Mouse (Mus musculus) stomach, embryonic 14.5 days (tissue): Measurements from ENCODE around the gene Pip5kl1. TPM values are rescaled to one million over a fixed set of nuclear protein-coding genes. Genes with fewer than 3 reads are reported as not detected.

Source experiments
- ATAC-seq: fragments of 200-750 bp; cut with Nextera tagmentation; 2 replicates; pipeline ENCODE4 v1.8.0; 2017; ENCODE audit warnings: low read depth, moderate TSS enrichment; ENCODE audit not compliant: insufficient number of reproducible peaks, insufficient read depth, low FRiP score
- H3K27ac ChIP-seq: fragments of 300-500 bp; sonication (generic); 2 replicates; pipeline ENCODE4 v1.5.1; 2014; ENCODE audit warnings: mild to moderate bottlenecking, low read length, moderate library complexity, mixed read lengths
- H3K27me3 ChIP-seq: fragments of 300-500 bp; sonication (generic); 2 replicates; pipeline ENCODE4 v1.6.1; 2014; ENCODE audit warnings: low read length, control low read depth, mixed read lengths; ENCODE audit not compliant: control insufficient read depth, insufficient read depth
- H3K36me3 ChIP-seq: fragments of 300-500 bp; sonication (generic); 2 replicates; pipeline ENCODE4 v1.6.1; 2014; ENCODE audit warnings: mild to moderate bottlenecking, control low read depth, low read length, moderate library complexity, mixed read lengths; ENCODE audit not compliant: control insufficient read depth, insufficient read depth
- H3K4me1 ChIP-seq: fragments of 300-500 bp; sonication (generic); 2 replicates; pipeline ENCODE4 v1.6.1; 2014; ENCODE audit warnings: low read length, control low read depth, mixed read lengths; ENCODE audit not compliant: control insufficient read depth, insufficient read depth
- H3K4me2 ChIP-seq: fragments of 300-500 bp; sonication (generic); replicated peaks from 2 replicates; pipeline ENCODE4 v1.6.1; 2014; ENCODE audit warnings: low read depth, low read length, control low read depth
- H3K4me3 ChIP-seq: fragments of 300-500 bp; sonication (generic); 2 replicates; pipeline ENCODE4 v1.5.1; 2014; ENCODE audit warnings: low read depth, low read length, control low read depth
- H3K9ac ChIP-seq: fragments of 300-500 bp; sonication (generic); replicated peaks from 2 replicates; pipeline ENCODE4 v1.6.1; 2014; ENCODE audit warnings: low read depth, mild to moderate bottlenecking, control low read depth, low read length, moderate library complexity, mixed read lengths
- H3K9me3 ChIP-seq: fragments of 300-500 bp; sonication (generic); 2 replicates; pipeline ENCODE4 v1.6.1; 2016; ENCODE audit warnings: low read depth, low read length, control low read depth; ENCODE audit not compliant: control insufficient read depth
- WGBS: fragments of 180-500 bp; shearing (Covaris S2); extraction: QIAGEN DNeasy Blood & Tissue Kit; methylation state at CpG from one replicate; pipeline ENCODE4 v1.1.7; 2014; 5-methylcytosine and 5-hydroxymethylcytosine counted together
- polyA plus RNA-seq: library from polyadenylated mRNA; unstranded; fragments of >200 nt; fragmentation: Nextera tagmentation; extraction: Ambion mirVana; gene quantifications from 2 replicates; pipeline ENCODE4 v1.2.1, GENCODE M21; 2014

The Pip5kl1 gene
- polyA plus RNA-seq, 1 experiment from 2014 or later = 1.4 TPM

GRCm38 (mm10) chr2:32620682-32621516 is 46.3 kb downstream of the Pip5kl1 start:
- H3K27ac ChIP-seq = peak overlapping the region; percentile 83
- ATAC-seq = peak; percentile 80
- H3K4me2 ChIP-seq = 0 out of 2 replicates have a peak overlapping the region, but pooled peaks have one; percentile 1
- H3K4me3 ChIP-seq = no peak overlapping the region
- peaks cover 41% of the 10 kb centered on the region for H3K4me1 ChIP-seq
- H3K27me3 ChIP-seq = no peaks in the 10 kb centered on the region
- H3K9me3 ChIP-seq = no peaks in the 10 kb centered on the region
- WGBS = 4% methylated on average over 4 of the region's 4 CpGs
- no peaks in the 10 kb centered on the region; the same call in 1 of the 2 replicates for H3K36me3 ChIP-seq
- no peak overlapping the region for H3K9ac ChIP-seq

- 15% methylated on average over 7 of the region's 7 CpGs for WGBS
- H3K4me2 ChIP-seq = 0 out of 2 replicates have a peak within 1 kb of the TSS, but pooled peaks have one; percentile 1
- H3K9ac ChIP-seq = no peak within 1 kb of the TSS
- peak within 1 kb of the TSS; percentile 83 for H3K27ac ChIP-seq
- H3K4me1 ChIP-seq = peaks cover 47% of the 10 kb centered on the region
- H3K27me3 ChIP-seq = no peaks in the 10 kb centered on the region
- no peaks in the 10 kb centered on the region; the same call in 1 of the 2 replicates for H3K36me3 ChIP-seq
- no peak within 1 kb of the TSS for H3K4me3 ChIP-seq
- H3K9me3 ChIP-seq = no peaks in the 10 kb centered on the region
- no peak for ATAC-seq
Measured at GRCm38 (mm10) chr2:32621517-32621859, 46.9 kb downstream of the Pip5kl1 start, which contains the start of gene Ak1. Gene Ak1 (plus strand): TSS chr2:32621758.

GRCm38 (mm10) chr2:32624111-32624748 is 49.6 kb downstream of the Pip5kl1 start:
- H3K27me3 ChIP-seq = no peaks in the 10 kb centered on the region
- H3K4me1 ChIP-seq = peaks cover 60% of the 10 kb centered on the region
- H3K36me3 ChIP-seq = no peaks in the 10 kb centered on the region
- H3K27ac ChIP-seq = peak overlapping the region; percentile 64; the same call in 1 of the 2 replicates
- WGBS = 62% methylated on average over 5 of the region's 5 CpGs
- no peak overlapping the region for H3K4me3 ChIP-seq
- ATAC-seq = no peak
- no peak overlapping the region for H3K4me2 ChIP-seq
- H3K9me3 ChIP-seq = no peaks in the 10 kb centered on the region
- H3K9ac ChIP-seq = no peak overlapping the region

GRCm38 (mm10) chr2:32625212-32625872 is 50.7 kb downstream of the Pip5kl1 start:
- Histone ChIP-seq H3K4me3 (peak overlapping the region; percentile 4), H3K9ac (no peak overlapping the region), H3K4me1 (peaks cover 50% of the 10 kb centered on the region), H3K36me3 (no peaks in the 10 kb centered on the region), H3K27me3 (no peaks in the 10 kb centered on the region), H3K9me3 (no peaks in the 10 kb centered on the region), H3K4me2 (peak overlapping the region; percentile 33), H3K27ac (peak overlapping the region; percentile 64; the same call in 1 of the 2 replicates)
- no peak for ATAC-seq
- 2% methylated on average over 13 of the region's 13 CpGs for WGBS

- Histone ChIP-seq H3K4me3 (peak overlapping the region; percentile 4; the same call in 1 of the 2 replicates), H3K36me3 (no peaks in the 10 kb centered on the region), H3K9ac (no peak overlapping the region), H3K27ac (peak overlapping the region; percentile 64; the same call in 1 of the 2 replicates), H3K4me1 (peaks cover 43% of the 10 kb centered on the region), H3K4me2 (peak overlapping the region; percentile 33), H3K9me3 (no peaks in the 10 kb centered on the region), H3K27me3 (no peaks in the 10 kb centered on the region)
- 33% methylated on average over 5 of the region's 5 CpGs for WGBS
- no peak for ATAC-seq
Measured at GRCm38 (mm10) chr2:32625873-32626694, 51.5 kb downstream of the Pip5kl1 start.

- no peak overlapping the region for H3K27ac ChIP-seq
- H3K4me3 ChIP-seq = no peak overlapping the region
- no peak for ATAC-seq
- no peak overlapping the region for H3K9ac ChIP-seq
- H3K4me1 ChIP-seq = peaks cover 34% of the 10 kb centered on the region
- no peak overlapping the region for H3K4me2 ChIP-seq
- no peaks in the 10 kb centered on the region for H3K27me3 ChIP-seq
- 66% methylated on average over 20 of the region's 20 CpGs for WGBS
- no peaks in the 10 kb centered on the region for H3K36me3 ChIP-seq
- H3K9me3 ChIP-seq = no peaks in the 10 kb centered on the region
Measured at GRCm38 (mm10) chr2:32627266-32628043, 52.9 kb downstream of the Pip5kl1 start.

GRCm38 (mm10) chr2:32628044-32628550 is 53.5 kb downstream of the Pip5kl1 start:
- Histone ChIP-seq H3K4me2 (no peak overlapping the region), H3K27ac (no peak overlapping the region), H3K9ac (no peak overlapping the region), H3K4me3 (no peak overlapping the region), H3K36me3 (no peaks in the 10 kb centered on the region), H3K4me1 (peaks cover 34% of the 10 kb centered on the region), H3K9me3 (no peaks in the 10 kb centered on the region), H3K27me3 (no peaks in the 10 kb centered on the region)
- no peak for ATAC-seq
- WGBS = 64% methylated on average over 4 of the region's 4 CpGs
